Mouse (Mus musculus): Measurements from ENCODE around the gene Calml3. TPM values are rescaled to one million over a fixed set of nuclear protein-coding genes. Genes with fewer than 3 reads are reported as not detected.

The Calml3 gene
- polyA plus RNA-seq, 1 experiment from 2014 or later, result 0.84 TPM

- Histone ChIP-seq H3K4me2 (replicated peaks; ENCODE audit: low read depth, low read length) (no peak overlapping the region), H3K9me3 (ENCODE audit: control insufficient read depth, low read length) (no peaks in the 10 kb centered on the region), H3K36me3 (ENCODE audit: control insufficient read depth, insufficient read depth, low read length) (no peaks in the 10 kb centered on the region), H3K27ac (ENCODE audit: low read depth, low read length) (no peak overlapping the region), H3K4me1 (ENCODE audit: control insufficient read depth, insufficient read depth, low read length) (no peaks in the 10 kb centered on the region), H3K27me3 (ENCODE audit: control insufficient read depth, insufficient read depth, low read length) (no peaks in the 10 kb centered on the region), H3K4me3 (ENCODE audit: low read length) (no peak overlapping the region), H3K9ac (ENCODE audit: low read depth, low read length) (no peak overlapping the region)
- WGBS, result 83% methylated on average over 2 of the region's 2 CpGs
- ATAC-seq (ENCODE audit: low FRiP score, low TSS enrichment), result no peak
Observed at GRCm38 (mm10) chr13:3788588-3788987, 15.5 kb downstream of the Calml3 start.

- Histone ChIP-seq H3K4me3 (ENCODE audit: low read length) (no peak overlapping the region), H3K9ac (ENCODE audit: low read depth, low read length) (no peak overlapping the region), H3K36me3 (ENCODE audit: control insufficient read depth, insufficient read depth, low read length) (no peaks in the 10 kb centered on the region), H3K4me1 (ENCODE audit: control insufficient read depth, insufficient read depth, low read length) (no peaks in the 10 kb centered on the region), H3K4me2 (replicated peaks; ENCODE audit: low read depth, low read length) (no peak overlapping the region), H3K27ac (ENCODE audit: low read depth, low read length) (no peak overlapping the region), H3K27me3 (ENCODE audit: control insufficient read depth, insufficient read depth, low read length) (no peaks in the 10 kb centered on the region), H3K9me3 (ENCODE audit: control insufficient read depth, low read length) (no peaks in the 10 kb centered on the region)
- 89% methylated on average over 3 of the region's 3 CpGs for WGBS
- ATAC-seq (ENCODE audit: low FRiP score, low TSS enrichment), result no peak
Observed at GRCm38 (mm10) chr13:3787644-3788043, 16.5 kb downstream of the Calml3 start.

GRCm38 (mm10) chr13:3787102-3787501 lies 17.0 kb downstream of the Calml3 start:
- Histone ChIP-seq H3K4me1 (ENCODE audit: control insufficient read depth, insufficient read depth, low read length) (no peaks in the 10 kb centered on the region), H3K4me3 (ENCODE audit: low read length) (no peak overlapping the region), H3K36me3 (ENCODE audit: control insufficient read depth, insufficient read depth, low read length) (no peaks in the 10 kb centered on the region), H3K4me2 (replicated peaks; ENCODE audit: low read depth, low read length) (no peak overlapping the region), H3K27me3 (ENCODE audit: control insufficient read depth, insufficient read depth, low read length) (no peaks in the 10 kb centered on the region), H3K9ac (ENCODE audit: low read depth, low read length) (no peak overlapping the region), H3K9me3 (ENCODE audit: control insufficient read depth, low read length) (no peaks in the 10 kb centered on the region), H3K27ac (ENCODE audit: low read depth, low read length) (no peak overlapping the region)
- WGBS, result 57% methylated on average over 4 of the region's 4 CpGs
- ATAC-seq (ENCODE audit: low FRiP score, low TSS enrichment), result no peak

GRCm38 (mm10) chr13:3783621-3784020 lies 20.5 kb downstream of the Calml3 start:
- WGBS, result 74% methylated on average over 2 of the region's 2 CpGs

GRCm38 (mm10) chr13:3782499-3782898 lies 21.6 kb downstream of the Calml3 start:
- Histone ChIP-seq H3K27ac (ENCODE audit: low read depth, low read length) (no peak overlapping the region), H3K4me1 (ENCODE audit: control insufficient read depth, insufficient read depth, low read length) (no peaks in the 10 kb centered on the region), H3K9ac (ENCODE audit: low read depth, low read length) (no peak overlapping the region), H3K9me3 (ENCODE audit: control insufficient read depth, low read length) (no peaks in the 10 kb centered on the region), H3K4me2 (replicated peaks; ENCODE audit: low read depth, low read length) (no peak overlapping the region), H3K36me3 (ENCODE audit: control insufficient read depth, insufficient read depth, low read length) (no peaks in the 10 kb centered on the region), H3K27me3 (ENCODE audit: control insufficient read depth, insufficient read depth, low read length) (no peaks in the 10 kb centered on the region), H3K4me3 (ENCODE audit: low read length) (no peak overlapping the region)
- WGBS, result 40% methylated on average over 2 of the region's 2 CpGs
- no peak for ATAC-seq (ENCODE audit: low FRiP score, low TSS enrichment)

More at GRCm38 (mm10) chr13:3783621-3784020, 20.5 kb downstream of the Calml3 start:
- H3K9ac ChIP-seq (ENCODE audit: low read depth, low read length), result no peak overlapping the region
- no peak overlapping the region for H3K27ac ChIP-seq (ENCODE audit: low read depth, low read length)
- no peak for ATAC-seq (ENCODE audit: low FRiP score, low TSS enrichment)
- no peaks in the 10 kb centered on the region for H3K27me3 ChIP-seq (ENCODE audit: control insufficient read depth, insufficient read depth, low read length)
- H3K9me3 ChIP-seq (ENCODE audit: control insufficient read depth, low read length), result no peaks in the 10 kb centered on the region
- H3K4me3 ChIP-seq (ENCODE audit: low read length), result no peak overlapping the region
- no peaks in the 10 kb centered on the region for H3K4me1 ChIP-seq (ENCODE audit: control insufficient read depth, insufficient read depth, low read length)
- no peaks in the 10 kb centered on the region for H3K36me3 ChIP-seq (ENCODE audit: control insufficient read depth, insufficient read depth, low read length)
- no peak overlapping the region for H3K4me2 ChIP-seq (replicated peaks; ENCODE audit: low read depth, low read length)

GRCm38 (mm10) chr13:3779575-3780226 lies 24.4 kb downstream of the Calml3 start:
- H3K9me3 ChIP-seq (ENCODE audit: control insufficient read depth, low read length), result no peaks in the 10 kb centered on the region
- no peak overlapping the region for H3K4me3 ChIP-seq (ENCODE audit: low read length)
- 86% methylated on average over 8 of the region's 8 CpGs for WGBS
- ATAC-seq (ENCODE audit: low FRiP score, low TSS enrichment), result no peak
- H3K4me1 ChIP-seq (ENCODE audit: control insufficient read depth, insufficient read depth, low read length), result no peaks in the 10 kb centered on the region
- H3K36me3 ChIP-seq (ENCODE audit: control insufficient read depth, insufficient read depth, low read length), result no peaks in the 10 kb centered on the region
- no peak overlapping the region for H3K27ac ChIP-seq (ENCODE audit: low read depth, low read length)
- H3K4me2 ChIP-seq (replicated peaks; ENCODE audit: low read depth, low read length), result no peak overlapping the region
- H3K9ac ChIP-seq (ENCODE audit: low read depth, low read length), result no peak overlapping the region
- no peaks in the 10 kb centered on the region for H3K27me3 ChIP-seq (ENCODE audit: control insufficient read depth, insufficient read depth, low read length)

- no peak for ATAC-seq (ENCODE audit: low FRiP score, low TSS enrichment)
- 80% methylated on average over 4 of the region's 4 CpGs for WGBS
Observed at GRCm38 (mm10) chr13:3778591-3779364, 25.3 kb downstream of the Calml3 start.

GRCm38 (mm10) chr13:3777216-3777912 lies 26.8 kb downstream of the Calml3 start:
- Histone ChIP-seq H3K36me3 (ENCODE audit: control insufficient read depth, insufficient read depth, low read length) (no peaks in the 10 kb centered on the region), H3K4me1 (ENCODE audit: control insufficient read depth, insufficient read depth, low read length) (no peaks in the 10 kb centered on the region), H3K4me3 (ENCODE audit: low read length) (no peak overlapping the region), H3K27ac (ENCODE audit: low read depth, low read length) (no peak overlapping the region), H3K9ac (ENCODE audit: low read depth, low read length) (no peak overlapping the region), H3K27me3 (ENCODE audit: control insufficient read depth, insufficient read depth, low read length) (no peaks in the 10 kb centered on the region), H3K4me2 (replicated peaks; ENCODE audit: low read depth, low read length) (no peak overlapping the region), H3K9me3 (ENCODE audit: control insufficient read depth, low read length) (no peaks in the 10 kb centered on the region)
- no peak for ATAC-seq (ENCODE audit: low FRiP score, low TSS enrichment)
- WGBS, result 78% methylated on average over 5 of the region's 5 CpGs

More at GRCm38 (mm10) chr13:3778591-3779364, 25.3 kb downstream of the Calml3 start:
- no peaks in the 10 kb centered on the region for H3K36me3 ChIP-seq (ENCODE audit: control insufficient read depth, insufficient read depth, low read length)
- H3K27ac ChIP-seq (ENCODE audit: low read depth, low read length), result no peak overlapping the region
- H3K4me2 ChIP-seq (replicated peaks; ENCODE audit: low read depth, low read length), result no peak overlapping the region
- no peak overlapping the region for H3K9ac ChIP-seq (ENCODE audit: low read depth, low read length)
- H3K4me1 ChIP-seq (ENCODE audit: control insufficient read depth, insufficient read depth, low read length), result no peaks in the 10 kb centered on the region
- no peaks in the 10 kb centered on the region for H3K9me3 ChIP-seq (ENCODE audit: control insufficient read depth, low read length)
- H3K27me3 ChIP-seq (ENCODE audit: control insufficient read depth, insufficient read depth, low read length), result no peaks in the 10 kb centered on the region
- no peak overlapping the region for H3K4me3 ChIP-seq (ENCODE audit: low read length)

- no peaks in the 10 kb centered on the region for H3K9me3 ChIP-seq (ENCODE audit: control insufficient read depth, low read length)
- no peaks in the 10 kb centered on the region for H3K36me3 ChIP-seq (ENCODE audit: control insufficient read depth, insufficient read depth, low read length)
- H3K4me2 ChIP-seq (replicated peaks; ENCODE audit: low read depth, low read length), result no peak overlapping the region
- no peak overlapping the region for H3K4me3 ChIP-seq (ENCODE audit: low read length)
- 87% methylated on average over 4 of the region's 4 CpGs for WGBS
- no peak for ATAC-seq (ENCODE audit: low FRiP score, low TSS enrichment)
- no peaks in the 10 kb centered on the region for H3K27me3 ChIP-seq (ENCODE audit: control insufficient read depth, insufficient read depth, low read length)
- no peak overlapping the region for H3K27ac ChIP-seq (ENCODE audit: low read depth, low read length)
- no peaks in the 10 kb centered on the region for H3K4me1 ChIP-seq (ENCODE audit: control insufficient read depth, insufficient read depth, low read length)
- H3K9ac ChIP-seq (ENCODE audit: low read depth, low read length), result no peak overlapping the region
Observed at GRCm38 (mm10) chr13:3776446-3776845, 27.7 kb downstream of the Calml3 start.
